Mouse (Mus musculus): ENCODE measurements around the gene Ffar2. TPM values are rescaled to one million over a fixed set of nuclear protein-coding genes. Genes with fewer than 3 reads are reported as not detected.

Gene Ffar2
- total and polyA plus RNA-seq, 3 experiments = 0.31 to 0.33 TPM; not detected in 1

DNA sequence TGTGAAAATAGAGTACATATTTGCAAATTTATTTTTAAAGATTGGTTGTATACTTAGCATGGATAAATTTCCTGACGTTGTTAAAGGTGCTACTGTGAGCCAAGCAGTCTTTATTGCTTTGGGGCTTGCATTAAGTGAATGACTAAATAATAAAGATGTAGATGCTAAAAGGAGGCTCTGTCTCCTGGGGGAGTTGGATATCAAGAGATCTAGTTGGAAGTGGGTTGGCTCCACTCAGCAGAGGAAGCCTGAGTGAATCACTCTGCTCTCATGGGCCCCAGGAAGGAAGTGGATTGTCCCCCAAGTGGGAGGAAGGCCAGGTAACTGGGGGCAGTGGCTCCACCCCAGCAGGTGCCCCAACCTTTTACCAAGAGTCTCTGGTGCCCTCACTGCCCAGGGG, 34.2 kb upstream of the Ffar2 start:
- Histone ChIP-seq H3K4me1 (ENCODE audit: insufficient read depth, low read depth, low read length) (peaks cover 7% of the 10 kb centered on the region), H3K27me3 (ENCODE audit: insufficient read depth, low read length) (peaks cover 18% of the 10 kb centered on the region), H3K4me3 (ENCODE audit: low read depth, low read length) (no peak overlapping the region), H3K9me3 (replicated peaks) (no peaks in the 10 kb centered on the region), H3K36me3 (replicated peaks) (no peaks in the 10 kb centered on the region)
- no peak for ATAC-seq (ENCODE audit: extremely low read depth, insufficient number of reproducible peaks, low FRiP score, poor library complexity, severe bottlenecking)
- no peak for TF ChIP-seq POLR2AphosphoS5 (IDR thresholded peaks at IDR 0.05; ENCODE audit: insufficient replicate concordance, low read depth, low read length)
- TF ChIP-seq GATA1 (IDR thresholded peaks at IDR 0.05; ENCODE audit: borderline replicate concordance, low read length) = no peak
- no peak for TF ChIP-seq TAL1 (conservative IDR thresholded peaks at IDR 0.05; ENCODE audit: low read depth, low read length)
- no peak for TF ChIP-seq GATA2 (IDR thresholded peaks at IDR 0.05; ENCODE audit: borderline replicate concordance, low read depth, low read length)
- TF ChIP-seq CTCF (IDR thresholded peaks at IDR 0.05; ENCODE audit: low read depth, low read length) = no peak
- no peak for DNase-seq (ENCODE audit: low spot score)

DNA sequence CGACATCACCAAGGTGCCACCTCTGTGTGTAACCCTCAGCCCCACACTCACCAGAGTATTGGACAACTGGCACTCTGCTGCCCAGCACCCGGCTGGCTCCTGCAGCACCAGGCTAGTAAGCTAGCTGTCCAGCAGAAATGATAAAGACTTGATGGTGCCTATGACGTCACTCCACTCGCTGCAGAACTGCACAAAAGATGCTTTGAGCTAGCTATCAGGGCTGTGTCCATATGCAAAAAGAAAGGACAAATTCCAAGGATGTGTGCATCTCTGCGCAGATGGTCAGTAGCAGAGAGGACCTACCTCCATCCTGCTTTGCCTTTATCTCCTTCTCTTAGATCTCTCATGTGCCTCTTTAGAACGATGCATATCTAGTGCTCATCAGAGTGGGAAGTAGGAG, 32.5 kb upstream of the Ffar2 start, which contains the start of gene Ffar3:
Gene Ffar3, minus strand, starts transcription at position 101 of the 400 bp plus-strand sequence.
- TF ChIP-seq GATA1 (IDR thresholded peaks at IDR 0.05; ENCODE audit: borderline replicate concordance, low read length) (no peak), POLR2AphosphoS5 (IDR thresholded peaks at IDR 0.05; ENCODE audit: insufficient replicate concordance, low read depth, low read length) (no peak), TAL1 (conservative IDR thresholded peaks at IDR 0.05; ENCODE audit: low read depth, low read length) (no peak), CTCF (IDR thresholded peaks at IDR 0.05; ENCODE audit: low read depth, low read length) (no peak), GATA2 (IDR thresholded peaks at IDR 0.05; ENCODE audit: borderline replicate concordance, low read depth, low read length) (no peak)
- Histone ChIP-seq H3K27me3 (ENCODE audit: insufficient read depth, low read length) (peaks cover 16% of the 10 kb centered on the region), H3K4me3 (ENCODE audit: low read depth, low read length) (no peak within 1 kb of the TSS), H3K4me1 (ENCODE audit: insufficient read depth, low read depth, low read length) (peaks cover 7% of the 10 kb centered on the region), H3K36me3 (replicated peaks) (no peaks in the 10 kb centered on the region), H3K9me3 (replicated peaks) (no peaks in the 10 kb centered on the region)
- no peak for ATAC-seq (ENCODE audit: extremely low read depth, insufficient number of reproducible peaks, low FRiP score, poor library complexity, severe bottlenecking)
- DNase-seq (ENCODE audit: low spot score) = no peak

DNA sequence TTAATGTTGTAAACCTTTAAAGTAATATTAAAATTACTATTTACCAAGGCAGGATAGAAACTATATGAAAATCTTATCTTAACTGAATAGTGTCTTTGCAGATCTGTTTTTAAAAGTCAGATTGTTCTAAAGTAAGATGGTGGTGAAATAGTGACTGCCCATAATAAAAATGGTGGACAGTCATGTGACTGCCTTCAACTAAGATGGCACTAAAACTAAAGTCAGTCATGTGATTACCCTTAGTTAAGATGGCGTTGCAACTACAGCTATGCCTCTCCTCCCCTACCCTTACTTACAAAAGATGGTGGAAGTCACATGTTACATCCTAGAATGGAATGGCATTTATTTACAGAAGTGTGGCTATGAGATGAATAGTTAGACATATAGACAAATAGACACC, 27.8 kb upstream of the Ffar2 start:
- ATAC-seq (ENCODE audit: extremely low read depth, insufficient number of reproducible peaks, low FRiP score, poor library complexity, severe bottlenecking) = no peak
- peaks cover 5% of the 10 kb centered on the region for H3K4me1 ChIP-seq (ENCODE audit: insufficient read depth, low read depth, low read length)

DNA sequence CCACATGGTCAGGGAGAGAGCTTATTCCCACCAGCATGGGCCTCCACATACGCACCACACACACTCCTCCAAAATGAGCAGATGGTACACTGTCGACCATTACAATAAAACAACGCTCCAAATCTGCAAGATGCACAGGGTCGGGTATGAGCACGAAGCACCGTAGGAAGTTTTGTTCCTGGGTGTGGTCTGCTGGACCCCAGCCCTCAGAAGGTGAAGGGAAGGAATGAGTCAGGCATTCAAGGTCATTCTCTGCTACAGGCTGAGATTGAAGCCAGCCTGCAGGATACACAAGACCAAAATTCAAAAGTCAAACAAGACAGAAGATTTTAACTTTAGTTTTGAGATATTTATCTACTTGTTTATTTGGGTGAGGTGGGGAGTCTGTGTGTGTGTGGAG, 24.4 kb upstream of the Ffar2 start:
- no peak for DNase-seq (ENCODE audit: low spot score)
- no peaks in the 10 kb centered on the region for H3K27me3 ChIP-seq (ENCODE audit: insufficient read depth, low read length)
- no peak overlapping the region for H3K4me3 ChIP-seq (ENCODE audit: low read depth, low read length)
- ATAC-seq (ENCODE audit: extremely low read depth, insufficient number of reproducible peaks, low FRiP score, poor library complexity, severe bottlenecking) = no peak
- no peaks in the 10 kb centered on the region for H3K9me3 ChIP-seq (replicated peaks)
- H3K36me3 ChIP-seq (replicated peaks) = no peaks in the 10 kb centered on the region
- TF ChIP-seq GATA1 (IDR thresholded peaks at IDR 0.05; ENCODE audit: borderline replicate concordance, low read length) (no peak), CTCF (IDR thresholded peaks at IDR 0.05; ENCODE audit: low read depth, low read length) (no peak), POLR2AphosphoS5 (IDR thresholded peaks at IDR 0.05; ENCODE audit: insufficient replicate concordance, low read depth, low read length) (no peak), TAL1 (conservative IDR thresholded peaks at IDR 0.05; ENCODE audit: low read depth, low read length) (no peak), GATA2 (IDR thresholded peaks at IDR 0.05; ENCODE audit: borderline replicate concordance, low read depth, low read length) (no peak)
- H3K4me1 ChIP-seq (ENCODE audit: insufficient read depth, low read depth, low read length) = peaks cover 7% of the 10 kb centered on the region

More for the DNA sequence above, 27.8 kb upstream of the Ffar2 start:
- H3K9me3 ChIP-seq (replicated peaks) = no peaks in the 10 kb centered on the region
- no peaks in the 10 kb centered on the region for H3K36me3 ChIP-seq (replicated peaks)
- DNase-seq (ENCODE audit: low spot score) = no peak
- no peak overlapping the region for H3K4me3 ChIP-seq (ENCODE audit: low read depth, low read length)
- H3K27me3 ChIP-seq (ENCODE audit: insufficient read depth, low read length) = peaks cover 13% of the 10 kb centered on the region
- no peak for TF ChIP-seq POLR2AphosphoS5 (IDR thresholded peaks at IDR 0.05; ENCODE audit: insufficient replicate concordance, low read depth, low read length)
- TF ChIP-seq TAL1 (conservative IDR thresholded peaks at IDR 0.05; ENCODE audit: low read depth, low read length) = no peak
- no peak for TF ChIP-seq CTCF (IDR thresholded peaks at IDR 0.05; ENCODE audit: low read depth, low read length)
- no peak for TF ChIP-seq GATA2 (IDR thresholded peaks at IDR 0.05; ENCODE audit: borderline replicate concordance, low read depth, low read length)
- TF ChIP-seq GATA1 (IDR thresholded peaks at IDR 0.05; ENCODE audit: borderline replicate concordance, low read length) = no peak

DNA sequence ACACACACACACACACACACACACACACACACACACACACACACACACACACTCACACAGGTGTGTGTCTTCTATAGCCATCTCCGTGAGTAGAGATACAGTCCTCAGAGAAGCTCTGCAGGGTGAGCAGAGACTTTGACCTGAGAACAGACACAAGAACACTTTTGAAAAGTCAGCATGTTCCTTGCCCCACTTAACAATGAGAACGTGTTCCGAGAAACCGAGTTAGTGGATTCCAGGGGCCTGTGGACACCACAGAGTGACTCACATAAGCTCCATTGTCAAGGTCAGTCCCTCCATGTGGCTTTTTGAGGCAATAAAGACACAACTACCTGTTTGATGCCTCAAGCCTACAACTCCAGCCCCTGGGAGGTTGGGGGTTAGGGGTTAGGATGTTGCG, 23.8 kb upstream of the Ffar2 start:
- ATAC-seq (ENCODE audit: extremely low read depth, insufficient number of reproducible peaks, low FRiP score, poor library complexity, severe bottlenecking) (no peak), DNase-seq (ENCODE audit: low spot score) (no peak)
- no peak for TF ChIP-seq GATA1 (IDR thresholded peaks at IDR 0.05; ENCODE audit: borderline replicate concordance, low read length)
- no peak for TF ChIP-seq POLR2AphosphoS5 (IDR thresholded peaks at IDR 0.05; ENCODE audit: insufficient replicate concordance, low read depth, low read length)
- no peak for TF ChIP-seq CTCF (IDR thresholded peaks at IDR 0.05; ENCODE audit: low read depth, low read length)
- no peak for TF ChIP-seq TAL1 (conservative IDR thresholded peaks at IDR 0.05; ENCODE audit: low read depth, low read length)
- no peak for TF ChIP-seq GATA2 (IDR thresholded peaks at IDR 0.05; ENCODE audit: borderline replicate concordance, low read depth, low read length)
- Histone ChIP-seq H3K9me3 (replicated peaks) (no peaks in the 10 kb centered on the region), H3K4me3 (ENCODE audit: low read depth, low read length) (no peak overlapping the region), H3K36me3 (replicated peaks) (no peaks in the 10 kb centered on the region), H3K27me3 (ENCODE audit: insufficient read depth, low read length) (no peaks in the 10 kb centered on the region), H3K4me1 (ENCODE audit: insufficient read depth, low read depth, low read length) (peaks cover 11% of the 10 kb centered on the region)

DNA sequence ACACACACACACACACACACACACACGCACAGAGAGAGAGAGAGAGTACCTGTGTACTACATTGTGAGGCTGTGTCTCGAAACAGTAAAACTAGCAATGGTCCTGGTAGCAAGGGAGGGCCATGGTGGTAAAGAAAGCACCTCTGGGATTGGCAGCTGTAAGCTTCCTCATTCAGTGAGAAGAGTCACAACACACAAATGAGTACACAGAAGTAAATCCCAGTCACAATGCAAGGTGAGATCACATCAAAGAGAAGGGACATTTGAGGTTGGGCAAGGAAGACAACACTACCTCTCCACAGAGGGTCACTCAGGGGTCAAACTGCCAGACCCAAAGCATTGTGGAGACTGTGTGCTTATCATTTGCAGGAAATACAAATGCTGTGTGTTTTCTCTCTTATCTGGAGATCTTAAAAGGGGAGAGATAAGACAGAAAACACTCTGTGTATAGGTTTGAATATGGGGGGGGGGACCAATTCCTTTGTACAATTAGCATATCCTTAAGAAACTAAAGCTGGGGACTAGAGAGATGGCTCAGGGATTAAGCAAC, 23.0 kb upstream of the Ffar2 start:
- no peak overlapping the region for H3K4me3 ChIP-seq (ENCODE audit: low read depth, low read length)
- peaks cover 18% of the 10 kb centered on the region for H3K4me1 ChIP-seq (ENCODE audit: insufficient read depth, low read depth, low read length)
- no peak for ATAC-seq (ENCODE audit: extremely low read depth, insufficient number of reproducible peaks, low FRiP score, poor library complexity, severe bottlenecking)
- TF ChIP-seq CTCF (IDR thresholded peaks at IDR 0.05; ENCODE audit: low read depth, low read length) = no peak
- TF ChIP-seq GATA1 (IDR thresholded peaks at IDR 0.05; ENCODE audit: borderline replicate concordance, low read length) = no peak
- no peak for TF ChIP-seq POLR2AphosphoS5 (IDR thresholded peaks at IDR 0.05; ENCODE audit: insufficient replicate concordance, low read depth, low read length)
- TF ChIP-seq GATA2 (IDR thresholded peaks at IDR 0.05; ENCODE audit: borderline replicate concordance, low read depth, low read length) = no peak
- no peak for TF ChIP-seq TAL1 (conservative IDR thresholded peaks at IDR 0.05; ENCODE audit: low read depth, low read length)
- H3K9me3 ChIP-seq (replicated peaks) = no peaks in the 10 kb centered on the region
- no peaks in the 10 kb centered on the region for H3K36me3 ChIP-seq (replicated peaks)
- H3K27me3 ChIP-seq (ENCODE audit: insufficient read depth, low read length) = no peaks in the 10 kb centered on the region
- DNase-seq (ENCODE audit: low spot score) = no peak
